Mouse (Mus musculus) CH12.LX (cell line): ENCODE measurements at regions not wholly inside any gene's neighbourhood (a gene's known extent, or its start where the extent isn't known, plus 50 kb on each side); places are given as distances from the start of the nearest gene placed in this dataset.

Source experiments
- DNase-seq: peaks from one replicate; pipeline ENCODE4 v3.0.0-alpha.2; 2013; ENCODE audit errors: extremely low read depth
- H3K27ac ChIP-seq: 2 replicates; pipeline ENCODE4 v1.5.1; 2012; ENCODE audit warnings: low read depth, mild to moderate bottlenecking, control low read depth, moderate library complexity; ENCODE audit not compliant: insufficient read depth
- H3K27me3 ChIP-seq: replicated peaks from 2 replicates; pipeline ENCODE3; 2012; ENCODE audit warnings: inconsistent platforms
- H3K36me3 ChIP-seq, 2 experiments: replicated peaks in 1 of 2; 2 replicates each; pipeline versions ENCODE3 to v1.6.1; 2012; ENCODE audit warnings: inconsistent platforms in 1 of 2, low read length in 1 of 2, mild to moderate bottlenecking in 1 of 2, mixed read lengths in 1 of 2, moderate library complexity in 1 of 2; ENCODE audit not compliant: control insufficient read depth in 1 of 2, insufficient read depth in 1 of 2
- H3K4me1 ChIP-seq, 2 experiments: 2 replicates each; pipeline ENCODE4 v1.6.1; 2012; ENCODE audit warnings: inconsistent platforms in 1 of 2, moderate library complexity in 1 of 2; ENCODE audit not compliant: insufficient read depth in 2 of 2, control insufficient read depth in 1 of 2
- H3K4me2 ChIP-seq: 2 replicates; pipeline ENCODE4 v1.6.1; 2012; ENCODE audit warnings: low read depth, mild to moderate bottlenecking, control low read depth; ENCODE audit not compliant: poor library complexity, insufficient read depth, severe bottlenecking
- H3K4me3 ChIP-seq, 3 experiments: fragments of 150-350 bp in 1 of 3; sonication (generic) in 1 of 3; replicated peaks in 1 of 3; 2 replicates each; pipeline versions ENCODE3 to v1.5.1; 2011 to 2012; ENCODE audit warnings: low read depth in 2 of 3, low read length in 2 of 3, mild to moderate bottlenecking in 2 of 3, moderate library complexity in 2 of 3, control low read depth in 1 of 3, improper control_type of control experiment in 1 of 3, inconsistent platforms in 1 of 3, mixed read lengths in 1 of 3; ENCODE audit not compliant: poor library complexity in 1 of 3
- H3K79me2 ChIP-seq: replicated peaks from 2 replicates; pipeline ENCODE4 v1.6.1; 2012; ENCODE audit warnings: mild to moderate bottlenecking, moderate library complexity; ENCODE audit not compliant: control insufficient read depth, poor library complexity, insufficient read depth, severe bottlenecking; ENCODE audit errors: extremely low read depth
- H3K9ac ChIP-seq: 2 replicates; pipeline ENCODE4 v1.6.1; 2012; ENCODE audit warnings: low read depth, mild to moderate bottlenecking, control low read depth, moderate library complexity; ENCODE audit not compliant: insufficient read depth
- H3K9me3 ChIP-seq: replicated peaks from 2 replicates; pipeline ENCODE3; 2012; ENCODE audit warnings: low read length, inconsistent platforms, mixed read lengths
- BHLHE40 ChIP-seq: IDR thresholded peaks from 2 replicates; pipeline ENCODE4 v1.6.1; 2011; ENCODE audit warnings: mild to moderate bottlenecking, low read depth, low read length, improper control_type of control experiment
- CHD1 ChIP-seq: IDR thresholded peaks from 2 replicates; pipeline ENCODE4 v1.6.1; 2012; ENCODE audit warnings: low read depth, low read length, improper control_type of control experiment, inconsistent platforms
- CHD2 ChIP-seq: IDR thresholded peaks from 2 replicates; pipeline ENCODE4 v1.6.1; 2011; ENCODE audit warnings: low read length, improper control_type of control experiment
- ELF1 ChIP-seq: IDR thresholded peaks from 2 replicates; pipeline ENCODE4 v1.6.1; 2014; ENCODE audit warnings: low read depth, mild to moderate bottlenecking, inconsistent platforms, low read length, improper control_type of control experiment
- EP300 ChIP-seq: IDR thresholded peaks from 2 replicates; pipeline ENCODE4 v1.6.1; 2011; ENCODE audit warnings: low read length, improper control_type of control experiment
- ETS1 ChIP-seq: conservative IDR thresholded peaks from 2 replicates; pipeline ENCODE4 v1.6.1; 2012; ENCODE audit warnings: low read depth, mild to moderate bottlenecking, inconsistent platforms, low read length, improper control_type of control experiment, moderate library complexity
- GABPA ChIP-seq: IDR thresholded peaks from 2 replicates; pipeline ENCODE4 v1.6.1; 2012; ENCODE audit warnings: low read depth, low read length, improper control_type of control experiment, inconsistent platforms; ENCODE audit not compliant: insufficient replicate concordance
- HCFC1 ChIP-seq: IDR thresholded peaks from 2 replicates; pipeline ENCODE4 v1.6.1; 2012; ENCODE audit warnings: low read depth, mild to moderate bottlenecking, inconsistent platforms, low read length, improper control_type of control experiment
- IRF4 ChIP-seq: IDR thresholded peaks from 2 replicates; pipeline ENCODE4 v1.6.1; 2014; ENCODE audit warnings: low read depth, mild to moderate bottlenecking, inconsistent platforms, low read length, improper control_type of control experiment
- JUN ChIP-seq: IDR thresholded peaks from 2 replicates; pipeline ENCODE4 v1.6.1; 2011; ENCODE audit warnings: low read depth, mild to moderate bottlenecking, low read length, improper control_type of control experiment, moderate library complexity; ENCODE audit not compliant: insufficient read depth
- JUND ChIP-seq: conservative IDR thresholded peaks from 2 replicates; pipeline ENCODE4 v1.6.1; 2011; ENCODE audit warnings: low read depth, low read length, improper control_type of control experiment
- KAT2A ChIP-seq: IDR thresholded peaks from 2 replicates; pipeline ENCODE4 v1.6.1; 2012; ENCODE audit warnings: low read length, improper control_type of control experiment, inconsistent platforms; ENCODE audit not compliant: insufficient replicate concordance
- MAFK ChIP-seq: IDR thresholded peaks from 2 replicates; pipeline ENCODE4 v1.6.1; 2011; ENCODE audit warnings: low read length, improper control_type of control experiment; ENCODE audit not compliant: insufficient replicate concordance
- MAX ChIP-seq: IDR thresholded peaks from 2 replicates; pipeline ENCODE4 v1.6.1; 2011; ENCODE audit warnings: low read length, improper control_type of control experiment
- MAZ ChIP-seq: IDR thresholded peaks from 2 replicates; pipeline ENCODE4 v1.6.1; 2012; ENCODE audit warnings: low read depth, mild to moderate bottlenecking, inconsistent platforms, low read length, improper control_type of control experiment, moderate library complexity
- MEF2A ChIP-seq: IDR thresholded peaks from 2 replicates; pipeline ENCODE4 v1.6.1; 2014; ENCODE audit warnings: low read depth, mild to moderate bottlenecking, inconsistent platforms, low read length, improper control_type of control experiment, borderline replicate concordance
- MXI1 ChIP-seq: IDR thresholded peaks from 2 replicates; pipeline ENCODE4 v1.6.1; 2011; ENCODE audit warnings: mild to moderate bottlenecking, low read depth, low read length, improper control_type of control experiment
- MYC ChIP-seq: IDR thresholded peaks from 2 replicates; pipeline ENCODE4 v1.6.1; 2011; ENCODE audit warnings: low read depth, mild to moderate bottlenecking, improper control_type of control experiment, low read length
- NELFE ChIP-seq: IDR thresholded peaks from 2 replicates; pipeline ENCODE4 v1.6.1; 2011; ENCODE audit warnings: low read depth, low read length, improper control_type of control experiment
- NRF1 ChIP-seq: IDR thresholded peaks from 2 replicates; pipeline ENCODE4 v1.6.1; 2014; ENCODE audit warnings: low read depth, mild to moderate bottlenecking, inconsistent platforms, low read length, improper control_type of control experiment, moderate library complexity
- POLR2A ChIP-seq: IDR thresholded peaks from 2 replicates; pipeline ENCODE4 v1.6.1; 2011; ENCODE audit warnings: low read depth, mild to moderate bottlenecking, improper control_type of control experiment, low read length
- POLR2AphosphoS2 ChIP-seq: IDR thresholded peaks from 2 replicates; pipeline ENCODE4 v1.6.1; 2011; ENCODE audit warnings: low read depth, low read length, improper control_type of control experiment
- RAD21 ChIP-seq: IDR thresholded peaks from 2 replicates; pipeline ENCODE4 v1.6.1; 2011; ENCODE audit warnings: low read depth, mild to moderate bottlenecking, low read length, improper control_type of control experiment, moderate library complexity
- RCOR1 ChIP-seq: conservative IDR thresholded peaks from 2 replicates; pipeline ENCODE4 v1.6.1; 2012; ENCODE audit warnings: low read depth, mild to moderate bottlenecking, inconsistent platforms, low read length, improper control_type of control experiment
- SIN3A ChIP-seq: IDR thresholded peaks from 2 replicates; pipeline ENCODE4 v1.6.1; 2012; ENCODE audit warnings: low read length, improper control_type of control experiment, inconsistent platforms
- TBP ChIP-seq: conservative IDR thresholded peaks from 2 replicates; pipeline ENCODE4 v1.6.1; 2011; ENCODE audit warnings: low read depth, low read length, improper control_type of control experiment
- TCF12 ChIP-seq: IDR thresholded peaks from 2 replicates; pipeline ENCODE4 v1.6.1; 2014; ENCODE audit warnings: low read depth, mild to moderate bottlenecking, inconsistent platforms, low read length, improper control_type of control experiment
- USF1 ChIP-seq: IDR thresholded peaks from 2 replicates; pipeline ENCODE4 v1.6.1; 2014; ENCODE audit warnings: low read depth, mild to moderate bottlenecking, inconsistent platforms, low read length, improper control_type of control experiment
- USF2 ChIP-seq: conservative IDR thresholded peaks from 2 replicates; pipeline ENCODE4 v1.6.1; 2011; ENCODE audit warnings: low read depth, low read length, improper control_type of control experiment
- ZC3H11A ChIP-seq: IDR thresholded peaks from 2 replicates; pipeline ENCODE4 v1.6.1; 2012; ENCODE audit warnings: low read depth, mild to moderate bottlenecking, inconsistent platforms, low read length, improper control_type of control experiment
- ZKSCAN1 ChIP-seq: IDR thresholded peaks from 2 replicates; pipeline ENCODE4 v1.6.1; 2012; ENCODE audit warnings: low read depth, inconsistent platforms, low read length, improper control_type of control experiment, borderline replicate concordance
- ZMIZ1 ChIP-seq: IDR thresholded peaks from 2 replicates; pipeline ENCODE4 v1.6.1; 2012; ENCODE audit warnings: low read depth, mild to moderate bottlenecking, inconsistent platforms, low read length, improper control_type of control experiment
- dilution Hi-C: fragments of 300-500 bp; cut with MboI; formaldehyde crosslinking; loops from 2 replicates; pipeline ENCODE4 v1.14.3; 2020; ENCODE audit warnings: low sequenced_read_pairs; ENCODE audit not compliant: extremely low pct_unique_long_range_greater_than_20kb, extremely low pct_ligation_motif_present
- in situ Hi-C: fragments of 300-500 bp; cut with MboI; formaldehyde crosslinking; loops from 3 replicates; pipeline ENCODE4 v1.14.3; 2019; ENCODE audit warnings: low sequenced_read_pairs, low pct_ligation_motif_present, low pct_unique_long_range_greater_than_20kb, mixed read lengths

DNA sequence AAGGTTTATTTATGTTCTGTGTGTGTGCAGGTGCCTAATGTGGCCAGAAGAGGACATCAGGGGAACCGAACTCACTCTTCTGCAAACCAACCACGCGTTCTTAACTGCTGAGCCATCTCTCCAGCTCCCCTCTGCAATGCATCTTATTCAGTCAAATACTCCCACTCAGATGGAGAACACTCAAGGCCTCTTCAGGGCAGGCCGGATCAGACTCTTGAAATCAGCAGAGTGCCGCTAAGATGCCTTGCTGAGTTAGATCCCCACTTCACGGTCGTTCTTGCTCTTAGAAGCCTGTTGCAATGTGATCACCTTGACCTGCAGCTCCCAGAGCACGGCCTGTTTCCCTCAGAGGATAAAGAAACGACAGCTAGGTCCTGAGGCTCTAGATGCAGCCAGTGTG, 81.1 kb downstream of the Rplp1 start:
- Histone ChIP-seq H3K27me3 (no peaks in the 10 kb centered on the region), H3K4me2 (no peak overlapping the region), H3K27ac (no peak overlapping the region), H3K79me2 (no peaks in the 10 kb centered on the region), H3K36me3 (no peaks in the 10 kb centered on the region), H3K4me1 (peaks cover 9 to 41% of the 10 kb centered on the region in 2 experiments), H3K9ac (no peak overlapping the region), H3K4me3 (no peak overlapping the region), H3K9me3 (no peaks in the 10 kb centered on the region)
- TF ChIP-seq MEF2A (no peak), USF1 (no peak), NRF1 (no peak), JUND (no peak), USF2 (no peak), SIN3A (no peak), CHD1 (no peak), ETS1 (no peak), MYC (no peak), IRF4 (no peak), GABPA (no peak)
- in situ Hi-C loops: loop anchor here (25.0 kb wide), 1 partner anchor 471 kb away; the partner anchor contains the start of gene Tle3
- no peak for DNase-seq
- dilution Hi-C loops: no loop called here

DNA sequence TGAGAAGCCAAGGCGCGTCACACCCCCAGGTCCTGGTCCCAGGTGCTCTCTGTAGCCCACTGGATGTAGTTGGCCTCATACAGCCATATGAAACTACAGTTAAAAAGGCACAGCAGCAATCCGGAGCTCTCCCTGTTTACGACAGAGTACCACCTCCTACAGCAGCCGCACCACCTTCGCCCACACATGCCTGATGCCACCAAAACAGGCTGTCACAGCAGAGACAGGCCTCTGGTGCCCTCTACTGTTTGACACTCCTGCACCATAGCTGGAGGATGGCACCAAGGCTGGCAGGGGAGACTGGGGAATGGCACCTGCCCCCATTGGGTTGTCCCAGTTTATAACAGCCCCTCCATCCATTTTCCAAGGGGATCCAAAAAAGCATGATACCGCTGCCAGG, 84.1 kb downstream of the Rplp1 start:
- Histone ChIP-seq H3K27ac (no peak overlapping the region), H3K9me3 (no peaks in the 10 kb centered on the region), H3K79me2 (no peaks in the 10 kb centered on the region), H3K36me3 (no peaks in the 10 kb centered on the region), H3K9ac (no peak overlapping the region), H3K4me1 (peaks cover 24 to 61% of the 10 kb centered on the region in 2 experiments), H3K4me3 (no peak overlapping the region), H3K4me2 (no peak overlapping the region), H3K27me3 (no peaks in the 10 kb centered on the region)
- in situ Hi-C loops (loop anchor here (25.0 kb wide), 1 partner anchor 468 kb away; the partner anchor contains the start of gene Tle3), dilution Hi-C loops (no loop called here)
- DNase-seq: peak; percentile 56
- TF ChIP-seq MEF2A (no peak), POLR2AphosphoS2 (no peak), SIN3A (no peak), TCF12 (no peak), CHD2 (no peak), POLR2A (no peak), NELFE (no peak), CHD1 (no peak), ETS1 (no peak), RCOR1 (no peak), ZC3H11A (peak; percentile 66), EP300 (no peak), MAX (0 out of 2 replicates have a peak, but pooled peaks have one; percentile 37), GABPA (no peak), MAFK (no peak), USF2 (no peak), TBP (no peak), ZMIZ1 (no peak), HCFC1 (no peak), RAD21 (peak; percentile 91), IRF4 (peak; percentile 39; the same call in 1 of the 2 replicates), BHLHE40 (0 out of 2 replicates have a peak, but pooled peaks have one; percentile 30), JUND (no peak), KAT2A (no peak), MAZ (no peak), MXI1 (no peak), JUN (no peak), ELF1 (no peak), ZKSCAN1 (no peak), NRF1 (no peak)
